Mouse (Mus musculus) small intestine, adult 2 months (tissue): ENCODE results near the gene LTO1.
A peak's percentile ranks its signal among the peaks of the same experiment; 100 is the strongest.

Experiments used
- CTCF ChIP-seq: fragments of 200-500 bp; IDR thresholded peaks from 2 replicates; pipeline ENCODE4 v1.5.1; 2012; ENCODE audit warnings: low read depth, mild to moderate bottlenecking, control low read depth, inconsistent platforms, low read length, moderate library complexity, mixed read lengths; ENCODE audit not compliant: insufficient replicate concordance, insufficient read length; ENCODE audit errors: extremely low read depth
- POLR2A ChIP-seq: fragments of 200-500 bp; IDR thresholded peaks from 2 replicates; pipeline ENCODE4 v1.6.1; 2012; ENCODE audit warnings: low read depth, mild to moderate bottlenecking, control low read depth, inconsistent platforms, low read length, moderate library complexity

DNA sequence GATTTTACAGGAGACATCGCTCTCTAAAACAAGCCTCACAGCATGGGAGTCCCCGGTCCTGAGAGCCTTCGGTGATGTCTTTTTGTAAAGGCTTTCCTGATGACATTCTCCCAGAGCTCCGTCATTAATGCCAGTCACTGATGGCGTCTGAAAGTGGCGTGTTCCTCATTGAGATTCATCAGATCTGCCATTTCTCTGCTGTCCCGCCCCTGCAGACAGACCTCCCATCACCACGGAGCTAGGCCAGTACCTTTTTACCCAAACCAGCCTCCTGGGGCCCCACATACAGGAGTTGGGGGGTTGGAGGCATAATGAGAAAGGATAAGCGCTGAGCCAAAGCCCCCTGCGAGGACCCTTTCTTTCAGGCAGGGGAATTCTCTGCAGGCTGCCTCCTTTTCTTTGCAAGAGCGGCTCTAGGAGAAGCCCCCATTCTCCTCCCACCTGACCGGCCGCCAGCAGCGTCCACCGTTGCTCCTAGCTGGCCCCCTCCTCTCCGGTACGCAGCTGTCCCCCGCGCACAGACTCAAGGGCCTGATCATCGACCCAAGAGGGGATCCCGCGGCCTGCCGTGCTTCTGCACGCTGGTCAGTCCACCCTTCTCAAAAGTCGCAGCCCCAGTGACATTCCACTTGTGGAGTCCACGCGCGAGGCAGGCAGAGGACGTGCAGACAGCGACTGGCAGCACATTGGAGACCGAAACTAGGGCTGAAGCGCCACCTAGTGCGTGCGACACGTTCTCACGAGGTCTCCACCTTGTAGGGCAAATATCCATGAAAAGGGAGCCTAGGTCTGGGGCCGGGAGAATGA, 19.4 kb upstream of the LTO1 start:
- TF ChIP-seq CTCF (peak; percentile 55; the same call in 1 of the 2 replicates), POLR2A (no peak)
